ENCODE assay signal across 8 mouse cellular contexts in the genomic region with DNA sequence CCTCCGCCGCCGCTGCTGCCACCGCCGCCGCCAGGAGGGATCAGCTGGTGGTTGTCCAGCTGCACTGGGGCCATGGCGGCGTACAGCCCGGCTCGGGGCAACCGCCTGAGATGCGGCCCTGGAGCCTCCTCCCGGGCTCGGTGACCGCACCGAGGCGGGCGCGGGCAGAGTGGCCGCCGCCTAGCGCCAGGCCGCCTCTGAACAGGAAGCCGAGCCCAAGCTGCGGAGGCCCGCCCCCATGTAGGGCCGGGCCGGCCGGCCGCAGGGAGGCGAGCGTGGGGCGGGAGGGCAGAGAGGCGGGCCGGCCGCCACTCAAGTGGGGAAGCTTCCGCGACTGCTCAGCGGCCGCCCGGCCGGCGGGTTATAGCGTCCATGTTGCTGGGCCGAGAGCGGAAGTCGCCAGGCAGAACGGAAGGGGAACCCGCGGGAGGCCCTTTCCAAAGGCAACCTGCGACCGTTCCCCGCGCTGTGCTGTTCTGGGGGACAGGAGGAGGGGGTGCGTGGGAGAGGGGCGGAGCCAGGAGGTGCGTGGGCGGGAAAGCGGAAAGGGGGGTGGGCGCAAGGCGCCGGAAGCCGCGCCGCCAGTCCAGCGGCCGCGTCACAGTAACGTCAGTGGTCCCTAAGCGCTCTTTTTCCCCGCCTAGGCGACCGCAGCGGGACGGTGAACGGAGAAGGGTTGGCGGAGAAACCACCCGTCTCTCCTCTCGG. TPM values are rescaled to one million over a fixed set of nuclear protein-coding genes. Genes with fewer than 3 reads are reported as not detected.
DNase-seq lines count a peak whose midpoint lies in the region; ATAC-seq lines count a peak whose summit lies in the region.

A gene (minus strand): TSS at position 448 of the 708 bp plus-strand sequence.

- no peaks in the 10 kb centered on the region for H3K9me3 ChIP-seq in hindbrain, embryonic 14.5 days (ENCODE audit: control insufficient read depth, low read length)

- H3K27ac ChIP-seq in hindbrain, embryonic 14.5 days, result peak within 1 kb of the TSS; percentile 97

- H3K9ac ChIP-seq in hindbrain, embryonic 14.5 days, result peak within 1 kb of the TSS; percentile 79

- peak within 1 kb of the TSS; percentile 57 for H3K4me3 ChIP-seq in hindbrain, embryonic 14.5 days (replicated peaks; ENCODE audit: low read length)

- H3K36me3 ChIP-seq in hindbrain, embryonic 14.5 days (replicated peaks; ENCODE audit: control insufficient read depth, insufficient read depth), result no peaks in the 10 kb centered on the region

- ATAC-seq in hindbrain, embryonic 14.5 days (ENCODE audit: low FRiP score), result peak; percentile 97

- H3K4me2 ChIP-seq in hindbrain, embryonic 14.5 days (replicated peaks), result peak within 1 kb of the TSS; percentile 66

- peak; percentile 45 for DNase-seq in WW6 (ENCODE audit: low read depth, low spot score)
- DNase-seq in cerebellum, postnatal 36 days, result peak; percentile 84 to 86
- peak; percentile 71 to 84 for DNase-seq in frontal cortex, postnatal 36 days (ENCODE audit: low spot score in 2 of 2)
- DNase-seq in hindbrain, embryonic 14.5 days (ENCODE audit: low spot score), result peak; percentile 83
- DNase-seq in left cerebral cortex, adult 11 months (ENCODE audit: low spot score), result peak; percentile 74
- DNase-seq in lung, postnatal 36 days, result peak; percentile 88
- peak; percentile 83 for DNase-seq in retina, embryonic 14.5 days (ENCODE audit: low spot score)
- DNase-seq in thymus, postnatal 36 days, result peak; percentile 88 to 91

- H3K4me1 ChIP-seq in hindbrain, embryonic 14.5 days (replicated peaks; ENCODE audit: control insufficient read depth, insufficient read depth, low read length), result peaks cover 10% of the 10 kb centered on the region

- H3K27me3 ChIP-seq in hindbrain, embryonic 14.5 days (ENCODE audit: control insufficient read depth, insufficient read depth, low read length), result peaks cover 8% of the 10 kb centered on the region; the same call in 1 of the 2 replicates

- 9% methylated on average over 63 of the region's 79 CpGs for WGBS in hindbrain, embryonic 14.5 days

RNA-seq across cellular contexts. Expression of the gene that starts here (rescaled TPM):
- 23.2 and 25.0 TPM in 2 replicates for polyA plus RNA-seq in hindbrain, embryonic 14.5 days (2014; fragmentation: Nextera tagmentation; extraction: Ambion mirVana)

Comparison
In these comparisons a context has a peak if more than half of its experiments do, and no peak if none do; other contexts are left out.
1. Peak in every context shown above with its lines: DNase-seq, ATAC-seq, H3K4me3 ChIP-seq and H3K27ac ChIP-seq.